Mouse (Mus musculus) hindbrain, embryonic 15.5 days (tissue): Measurements from ENCODE around the gene Slc35f3. TPM values are rescaled to one million over a fixed set of nuclear protein-coding genes. Genes with fewer than 3 reads are reported as not detected.
A peak's percentile ranks its signal among the peaks of the same experiment; 100 is the strongest.

Source experiments
- ATAC-seq: fragments of 200-750 bp; cut with Nextera tagmentation; 2 replicates; pipeline ENCODE4 v1.8.0; 2017; ENCODE audit warnings: low read depth, moderate number of reproducible peaks, moderate TSS enrichment; ENCODE audit not compliant: low FRiP score
- H3K27ac ChIP-seq: fragments of 300-500 bp; sonication (generic); replicated peaks from 2 replicates; pipeline ENCODE4 v1.5.1; 2015; ENCODE audit warnings: mild to moderate bottlenecking, inconsistent platforms
- H3K27me3 ChIP-seq: fragments of 300-500 bp; sonication (generic); 2 replicates; pipeline ENCODE4 v1.6.1; 2015; ENCODE audit warnings: control low read depth, inconsistent platforms
- H3K36me3 ChIP-seq: fragments of 300-500 bp; sonication (generic); 2 replicates; pipeline ENCODE4 v1.6.1; 2015; ENCODE audit warnings: control low read depth, inconsistent platforms
- H3K4me1 ChIP-seq: fragments of 300-500 bp; sonication (generic); replicated peaks from 2 replicates; pipeline ENCODE4 v1.6.1; 2015; ENCODE audit warnings: control low read depth, inconsistent platforms
- H3K4me2 ChIP-seq: fragments of 300-500 bp; sonication (generic); 2 replicates; pipeline ENCODE4 v1.6.1; 2015; ENCODE audit warnings: moderate library complexity, mild to moderate bottlenecking, inconsistent platforms
- H3K4me3 ChIP-seq: fragments of 300-500 bp; sonication (generic); 2 replicates; pipeline ENCODE4 v1.5.1; 2015; ENCODE audit warnings: mild to moderate bottlenecking, inconsistent platforms
- H3K9ac ChIP-seq: fragments of 300-500 bp; sonication (generic); 2 replicates; pipeline ENCODE4 v1.6.1; 2015; ENCODE audit warnings: inconsistent platforms
- H3K9me3 ChIP-seq: fragments of 300-500 bp; sonication (generic); 2 replicates; pipeline ENCODE4 v1.6.1; 2016; ENCODE audit warnings: control low read depth, inconsistent platforms
- WGBS: fragments of 180-500 bp; shearing (Covaris S2); methylation state at CpG from one replicate; pipeline ENCODE4 v1.1.7; 2015; 5-methylcytosine and 5-hydroxymethylcytosine counted together
- polyA plus RNA-seq: library from polyadenylated mRNA; unstranded; fragments of >200 nt; fragmentation: Nextera tagmentation; extraction: Ambion mirVana; gene quantifications from 2 replicates; pipeline ENCODE4 v1.2.1, GENCODE M21; 2015

Gene Slc35f3
- polyA plus RNA-seq, 1 experiment from 2014 or later: 3.7 TPM

- ATAC-seq: no peak
- Histone ChIP-seq H3K4me1 (no peaks in the 10 kb centered on the region), H3K9me3 (no peaks in the 10 kb centered on the region), H3K27ac (no peak overlapping the region), H3K4me2 (no peak overlapping the region), H3K27me3 (no peaks in the 10 kb centered on the region), H3K36me3 (no peaks in the 10 kb centered on the region), H3K9ac (no peak overlapping the region), H3K4me3 (no peak overlapping the region)
- 89% methylated on average over 3 of the region's 3 CpGs for WGBS
Observed at GRCm38 (mm10) chr8:126339357-126339756, 41.0 kb downstream of the Slc35f3 start.

DNA sequence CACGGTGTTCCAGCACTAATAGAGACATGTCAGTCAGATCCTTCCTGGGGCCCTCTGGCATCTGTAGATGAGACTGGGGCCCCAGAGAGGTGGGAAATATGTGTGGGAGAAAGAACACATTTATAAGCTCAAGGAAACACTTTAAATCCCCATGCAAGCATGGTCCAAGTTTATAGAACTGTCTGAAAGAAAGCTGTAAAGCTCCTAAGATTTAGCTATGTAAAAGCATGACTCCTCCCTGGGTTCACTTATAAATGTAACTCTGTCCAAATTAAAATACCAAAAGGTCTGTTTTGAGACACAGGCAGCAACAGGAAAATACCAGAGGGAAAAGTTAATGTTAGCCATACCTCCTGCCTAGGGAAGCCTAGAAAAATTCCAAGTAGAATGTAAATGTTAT lies 42.8 kb downstream of the Slc35f3 start:
- Histone ChIP-seq H3K36me3 (no peaks in the 10 kb centered on the region), H3K4me1 (no peaks in the 10 kb centered on the region), H3K4me3 (no peak overlapping the region), H3K27ac (no peak overlapping the region), H3K9me3 (no peaks in the 10 kb centered on the region), H3K4me2 (no peak overlapping the region), H3K27me3 (no peaks in the 10 kb centered on the region), H3K9ac (no peak overlapping the region)
- WGBS: 74% methylated on average over 1 of the region's 1 CpGs
- no peak for ATAC-seq

- 85% methylated on average over 5 of the region's 5 CpGs for WGBS
- Histone ChIP-seq H3K36me3 (no peaks in the 10 kb centered on the region), H3K4me2 (no peak overlapping the region), H3K27ac (no peak overlapping the region), H3K27me3 (no peaks in the 10 kb centered on the region), H3K4me3 (no peak overlapping the region), H3K4me1 (no peaks in the 10 kb centered on the region), H3K9ac (no peak overlapping the region), H3K9me3 (no peaks in the 10 kb centered on the region)
- ATAC-seq: no peak
Observed at GRCm38 (mm10) chr8:126343427-126343826, 45.1 kb downstream of the Slc35f3 start.

- Histone ChIP-seq H3K27me3 (no peaks in the 10 kb centered on the region), H3K4me1 (no peaks in the 10 kb centered on the region), H3K4me3 (no peak overlapping the region), H3K27ac (no peak overlapping the region), H3K4me2 (no peak overlapping the region), H3K9ac (no peak overlapping the region), H3K9me3 (no peaks in the 10 kb centered on the region), H3K36me3 (no peaks in the 10 kb centered on the region)
- 60% methylated on average over 4 of the region's 4 CpGs for WGBS
- ATAC-seq: no peak
Observed at GRCm38 (mm10) chr8:126345100-126345499, 46.7 kb downstream of the Slc35f3 start.

GRCm38 (mm10) chr8:126353259-126353658 lies 54.9 kb downstream of the Slc35f3 start:
- Histone ChIP-seq H3K36me3 (no peaks in the 10 kb centered on the region), H3K9ac (no peak overlapping the region), H3K27ac (no peak overlapping the region), H3K27me3 (no peaks in the 10 kb centered on the region), H3K9me3 (no peaks in the 10 kb centered on the region), H3K4me3 (no peak overlapping the region), H3K4me1 (no peaks in the 10 kb centered on the region), H3K4me2 (no peak overlapping the region)
- ATAC-seq: no peak
- 79% methylated on average over 1 of the region's 1 CpGs for WGBS

GRCm38 (mm10) chr8:126357946-126358345 lies 59.6 kb downstream of the Slc35f3 start:
- 30% methylated on average over 3 of the region's 3 CpGs for WGBS
- Histone ChIP-seq H3K4me2 (no peak overlapping the region), H3K4me3 (no peak overlapping the region), H3K27me3 (no peaks in the 10 kb centered on the region), H3K27ac (no peak overlapping the region), H3K4me1 (0 out of 2 replicates have a peak, but pooled peaks cover 8% of the 10 kb centered on the region), H3K36me3 (no peaks in the 10 kb centered on the region), H3K9me3 (no peaks in the 10 kb centered on the region), H3K9ac (no peak overlapping the region)
- ATAC-seq: no peak

DNA sequence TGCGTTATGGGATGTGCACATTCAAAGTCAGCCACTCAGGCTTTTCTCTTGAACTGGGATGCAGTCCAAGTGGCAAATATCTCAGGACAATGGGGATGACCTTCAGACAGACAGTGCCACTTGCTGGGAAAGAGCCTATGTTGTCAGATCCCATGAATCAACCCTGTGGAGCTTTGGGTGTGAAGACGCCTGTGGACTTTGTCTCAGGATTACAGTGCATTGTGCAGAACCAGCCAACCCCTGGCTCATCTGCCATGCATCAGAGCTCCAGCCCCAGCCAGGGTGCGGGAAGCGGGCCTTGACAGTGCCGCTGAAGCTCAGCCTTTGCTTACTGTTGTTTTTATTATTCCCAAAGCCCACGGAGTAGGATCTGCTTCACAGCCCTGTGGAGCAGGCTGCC lies 60.9 kb downstream of the Slc35f3 start:
- 0 out of 2 replicates have a peak overlapping the region, but pooled peaks have one; percentile 51 for H3K27ac ChIP-seq
- ATAC-seq: no peak

DNA sequence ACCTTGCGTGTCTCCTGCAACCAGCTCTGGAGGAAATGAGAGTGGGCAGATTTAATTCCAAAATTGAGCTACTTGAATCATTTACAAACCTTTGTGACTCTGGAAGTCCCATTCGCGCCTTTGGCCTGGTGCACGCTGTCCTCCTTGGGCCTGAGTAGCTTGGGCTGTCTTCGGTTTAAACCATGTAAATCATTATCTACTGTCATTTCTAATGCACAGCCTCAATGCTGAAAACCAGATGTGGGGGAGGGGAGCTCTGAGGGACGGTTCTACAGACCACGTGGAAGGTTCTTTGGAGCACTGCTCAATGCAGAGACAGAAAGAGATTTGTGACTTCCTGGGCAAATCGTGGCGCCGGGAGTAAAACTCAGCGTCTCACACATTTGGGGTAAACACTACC lies 61.7 kb downstream of the Slc35f3 start:
- Histone ChIP-seq H3K4me2 (no peak overlapping the region), H3K9me3 (no peaks in the 10 kb centered on the region), H3K4me1 (0 out of 2 replicates have a peak, but pooled peaks cover 8% of the 10 kb centered on the region), H3K27ac (peak overlapping the region; percentile 51; the same call in 1 of the 2 replicates), H3K27me3 (no peaks in the 10 kb centered on the region), H3K4me3 (no peak overlapping the region), H3K36me3 (no peaks in the 10 kb centered on the region), H3K9ac (no peak overlapping the region)
- no peak for ATAC-seq
- WGBS: 80% methylated on average over 11 of the region's 11 CpGs

More for the DNA sequence above, 60.9 kb downstream of the Slc35f3 start:
- no peaks in the 10 kb centered on the region for H3K27me3 ChIP-seq
- H3K4me3 ChIP-seq: no peak overlapping the region
- WGBS: 51% methylated on average over 6 of the region's 6 CpGs
- 0 out of 2 replicates have a peak, but pooled peaks cover 8% of the 10 kb centered on the region for H3K4me1 ChIP-seq
- H3K9me3 ChIP-seq: no peaks in the 10 kb centered on the region
- H3K36me3 ChIP-seq: no peaks in the 10 kb centered on the region
- H3K9ac ChIP-seq: no peak overlapping the region
- H3K4me2 ChIP-seq: no peak overlapping the region

- no peak for ATAC-seq
- H3K27ac ChIP-seq: no peak overlapping the region
- H3K4me3 ChIP-seq: no peak overlapping the region
- 0 out of 2 replicates have a peak, but pooled peaks cover 8% of the 10 kb centered on the region for H3K4me1 ChIP-seq
- no peak overlapping the region for H3K4me2 ChIP-seq
- WGBS: 70% methylated on average over 5 of the region's 5 CpGs
- H3K9me3 ChIP-seq: no peaks in the 10 kb centered on the region
- no peaks in the 10 kb centered on the region for H3K36me3 ChIP-seq
- H3K9ac ChIP-seq: no peak overlapping the region
- no peaks in the 10 kb centered on the region for H3K27me3 ChIP-seq
Observed at GRCm38 (mm10) chr8:126360701-126361100, 62.3 kb downstream of the Slc35f3 start.

DNA sequence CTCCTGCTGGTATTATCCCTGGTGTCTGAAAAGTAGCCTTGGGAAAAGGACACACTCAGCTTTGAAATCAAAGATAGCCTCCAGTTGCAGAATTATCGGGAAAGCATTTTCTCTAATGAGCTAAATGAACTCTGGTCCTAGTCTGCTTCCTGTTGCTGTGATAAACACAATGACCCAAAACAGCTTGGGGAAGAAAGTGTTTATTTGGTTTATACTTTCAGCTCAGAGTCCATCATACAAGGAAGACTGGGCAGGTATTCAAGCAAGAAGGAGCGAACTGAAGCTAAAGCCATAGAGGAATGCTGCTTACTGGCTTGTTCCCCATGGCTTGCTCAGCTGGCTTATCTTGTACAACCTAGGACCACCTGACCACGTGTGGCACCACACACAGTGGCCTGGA lies 67.9 kb downstream of the Slc35f3 start:
- WGBS: 66% methylated on average over 3 of the region's 3 CpGs
- no peak overlapping the region for H3K4me2 ChIP-seq
- no peaks in the 10 kb centered on the region for H3K9me3 ChIP-seq
- no peaks in the 10 kb centered on the region for H3K4me1 ChIP-seq
- H3K9ac ChIP-seq: no peak overlapping the region
- ATAC-seq: no peak
- H3K27ac ChIP-seq: no peak overlapping the region
- no peaks in the 10 kb centered on the region for H3K27me3 ChIP-seq
- H3K4me3 ChIP-seq: no peak overlapping the region
- no peaks in the 10 kb centered on the region for H3K36me3 ChIP-seq

DNA sequence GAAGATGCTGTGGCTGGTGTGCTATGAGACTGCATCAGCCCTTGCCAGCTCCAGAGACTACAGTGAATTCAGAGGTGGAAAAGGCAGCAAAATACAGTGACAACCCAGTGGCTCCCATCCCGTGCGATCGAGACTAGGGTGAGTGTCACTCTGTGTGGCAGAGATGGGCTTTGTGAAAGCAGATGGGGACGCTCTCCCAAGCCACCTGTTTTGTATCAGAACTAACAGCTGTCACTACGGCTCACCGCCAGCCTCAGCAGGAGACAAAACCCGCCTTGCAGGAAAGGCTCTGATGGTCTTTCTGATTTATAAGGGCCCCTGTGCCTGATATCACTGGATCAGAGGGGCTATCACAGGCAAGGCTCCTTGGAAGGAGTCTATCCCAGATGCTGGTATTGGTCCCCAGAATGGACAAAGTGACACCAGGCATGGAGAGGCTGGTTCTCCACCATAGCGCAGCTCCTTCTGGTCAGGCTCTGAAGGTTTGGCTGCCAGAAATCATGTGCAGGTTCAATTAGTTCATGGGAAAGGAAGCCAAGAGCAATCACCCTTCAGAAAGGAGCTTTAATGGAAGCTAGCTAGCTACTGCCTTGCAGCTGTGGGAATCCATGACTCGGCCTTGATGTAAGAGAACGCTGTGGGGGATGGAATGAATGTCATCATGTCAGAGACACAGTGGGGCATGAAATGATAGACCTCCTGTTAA lies 70.1 kb downstream of the Slc35f3 start:
- H3K4me2 ChIP-seq: no peak overlapping the region
- no peak overlapping the region for H3K27ac ChIP-seq
- no peaks in the 10 kb centered on the region for H3K4me1 ChIP-seq
- ATAC-seq: no peak
- WGBS: 67% methylated on average over 10 of the region's 10 CpGs
- no peak overlapping the region for H3K9ac ChIP-seq
- H3K9me3 ChIP-seq: no peaks in the 10 kb centered on the region
- no peak overlapping the region for H3K4me3 ChIP-seq
- H3K27me3 ChIP-seq: no peaks in the 10 kb centered on the region
- H3K36me3 ChIP-seq: no peaks in the 10 kb centered on the region

DNA sequence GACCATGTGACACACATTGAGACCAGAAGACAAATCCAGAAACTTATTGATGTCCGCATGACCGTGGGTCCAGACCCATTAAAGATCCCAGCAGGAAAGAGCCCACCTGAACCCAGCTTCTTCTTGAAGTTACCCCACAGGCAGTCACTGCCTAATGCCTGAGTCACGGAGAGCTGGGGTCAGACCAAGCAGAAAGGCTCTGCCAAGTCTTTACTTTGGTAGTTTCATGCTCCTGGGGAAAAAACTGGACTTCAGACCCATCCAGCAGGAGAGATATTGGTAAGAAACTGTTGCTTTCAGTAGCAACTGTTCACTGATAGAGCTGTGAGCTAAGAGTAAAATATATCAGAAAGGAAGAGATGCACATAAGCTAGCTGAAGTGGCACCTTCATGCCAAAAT lies 73.5 kb downstream of the Slc35f3 start:
- 90% methylated on average over 3 of the region's 3 CpGs for WGBS
- Histone ChIP-seq H3K9ac (no peak overlapping the region), H3K9me3 (no peaks in the 10 kb centered on the region), H3K4me2 (no peak overlapping the region), H3K36me3 (no peaks in the 10 kb centered on the region), H3K27me3 (no peaks in the 10 kb centered on the region), H3K4me3 (no peak overlapping the region), H3K27ac (no peak overlapping the region), H3K4me1 (no peaks in the 10 kb centered on the region)
- no peak for ATAC-seq

DNA sequence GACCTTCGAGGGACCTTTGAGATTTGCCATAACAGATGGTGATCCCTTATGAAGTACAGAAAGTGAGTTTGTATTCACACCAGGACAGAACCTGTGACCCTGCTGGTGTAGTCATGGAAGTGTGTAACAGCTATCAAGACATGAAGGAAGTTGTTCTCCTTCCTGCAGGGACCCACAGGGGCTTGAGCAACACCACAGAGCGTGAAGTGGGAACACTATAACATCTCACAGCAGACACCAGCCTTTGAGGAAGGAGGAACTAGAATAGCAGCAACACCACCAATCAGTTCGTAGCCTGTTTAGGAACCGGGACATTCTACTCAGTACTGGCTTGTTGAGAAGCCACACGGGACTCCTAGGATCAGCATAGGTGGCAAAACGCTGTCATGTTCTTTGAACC lies 81.2 kb downstream of the Slc35f3 start:
- ATAC-seq: no peak
- WGBS: 88% methylated on average over 6 of the region's 6 CpGs
- Histone ChIP-seq H3K9ac (no peak overlapping the region), H3K4me1 (no peaks in the 10 kb centered on the region), H3K36me3 (no peaks in the 10 kb centered on the region), H3K4me2 (no peak overlapping the region), H3K27ac (no peak overlapping the region), H3K9me3 (no peaks in the 10 kb centered on the region), H3K27me3 (no peaks in the 10 kb centered on the region), H3K4me3 (no peak overlapping the region)
